Mouse (Mus musculus) 3T3-L1 (cell line): ENCODE results near the gene Ndst2.

Experiments used
- DNase-seq: peaks from one replicate; pipeline ENCODE4 v3.0.0-alpha.2; 2015; ENCODE audit warnings: low read depth, low spot score

The Ndst2 gene

GRCm38 (mm10) chr14:20700362-20700761, 34.0 kb downstream of the Ndst2 start:
- no peak for DNase-seq

- DNase-seq, result no peak
Measured at GRCm38 (mm10) chr14:20698515-20698914, 35.8 kb downstream of the Ndst2 start.

GRCm38 (mm10) chr14:20696986-20697385, 37.4 kb downstream of the Ndst2 start:
- DNase-seq, result peak; percentile 76

GRCm38 (mm10) chr14:20695761-20696520, 38.4 kb downstream of the Ndst2 start:
- peak; percentile 10 for DNase-seq

GRCm38 (mm10) chr14:20694884-20695760, 39.2 kb downstream of the Ndst2 start, which contains the start of gene Fut11:
TSS of gene Fut11 (plus strand) at chr14:20694968.
- DNase-seq, result peak; percentile 76

- DNase-seq, result peak; percentile 18
Measured at GRCm38 (mm10) chr14:20694185-20694883, 40.0 kb downstream of the Ndst2 start.

- no peak for DNase-seq
Measured at GRCm38 (mm10) chr14:20693589-20694101, 40.7 kb downstream of the Ndst2 start.

- DNase-seq, result no peak
Measured at GRCm38 (mm10) chr14:20691772-20692171, 42.6 kb downstream of the Ndst2 start.

GRCm38 (mm10) chr14:20689009-20689408, 45.4 kb downstream of the Ndst2 start:
- DNase-seq, result no peak

GRCm38 (mm10) chr14:20686576-20686975, 47.8 kb downstream of the Ndst2 start:
- no peak for DNase-seq

GRCm38 (mm10) chr14:20682498-20682897, 51.9 kb downstream of the Ndst2 start:
- no peak for DNase-seq

GRCm38 (mm10) chr14:20681742-20682141, 52.6 kb downstream of the Ndst2 start:
- no peak for DNase-seq

GRCm38 (mm10) chr14:20677906-20678305, 56.5 kb downstream of the Ndst2 start:
- DNase-seq, result no peak

- peak; percentile 96 for DNase-seq
Measured at GRCm38 (mm10) chr14:20674064-20674833, 60.1 kb downstream of the Ndst2 start, which contains the start of gene Sec24c. TSS of gene Sec24c (plus strand) at chr14:20674308.

GRCm38 (mm10) chr14:20673735-20674063, 60.7 kb downstream of the Ndst2 start:
- no peak for DNase-seq
